Mouse (Mus musculus) E14TG2a.4 (cell line): ENCODE results near the gene Gemin6.
"Not testable (repeated sequence)": the region's sequence is repeated elsewhere in the genome, so short reads cannot be mapped to it uniquely, and the experiment has no call there.

Source experiments
- CTCF ChIP-seq: conservative IDR thresholded peaks from 2 replicates; pipeline ENCODE4 v1.5.1; 2014; ENCODE audit warnings: low read length
- NANOG ChIP-seq: IDR thresholded peaks from 2 replicates; pipeline ENCODE4 v1.6.1; 2014; ENCODE audit warnings: borderline replicate concordance, low read length, mixed read lengths

DNA sequence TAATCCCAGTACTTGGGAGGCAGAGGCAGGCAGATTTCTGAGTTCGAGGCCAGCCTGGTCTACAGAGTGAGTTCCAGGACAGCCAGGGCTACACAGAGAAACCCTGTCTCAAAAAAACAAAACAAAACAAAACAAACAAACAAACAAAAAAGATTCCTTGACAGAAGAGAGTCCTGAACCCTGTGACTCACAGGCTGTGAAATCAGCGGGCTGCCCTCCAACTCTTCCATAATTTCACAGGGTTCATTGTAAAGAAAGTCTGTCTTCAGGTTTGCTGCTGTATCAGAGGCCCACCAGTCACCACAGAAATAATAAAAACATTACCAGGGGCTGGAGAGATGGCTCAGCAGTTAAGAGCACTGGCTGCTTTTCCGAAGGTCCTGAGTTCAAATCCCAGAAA, 45.4 kb upstream of the Gemin6 start:
- TF ChIP-seq CTCF, NANOG: not testable (repeated sequence)
